Mouse (Mus musculus) neural tube, embryonic 13.5 days (tissue): ENCODE measurements around the gene Stn1. TPM values are rescaled to one million over a fixed set of nuclear protein-coding genes. Genes with fewer than 3 reads are reported as not detected.
A peak's percentile ranks its signal among the peaks of the same experiment; 100 is the strongest.

ENCODE experiments used
- ATAC-seq: fragments of 200-750 bp; cut with Nextera tagmentation; 2 replicates; pipeline ENCODE4 v1.8.0; 2017; ENCODE audit warnings: low read depth, mild to moderate bottlenecking, moderate TSS enrichment, moderate library complexity
- H3K27ac ChIP-seq: fragments of 300-500 bp; sonication (generic); replicated peaks from 2 replicates; pipeline ENCODE4 v1.5.1; 2015; ENCODE audit warnings: moderate library complexity, mild to moderate bottlenecking, inconsistent platforms
- H3K27me3 ChIP-seq: fragments of 300-500 bp; sonication (generic); 2 replicates; pipeline ENCODE4 v1.6.1; 2015; ENCODE audit warnings: mild to moderate bottlenecking, inconsistent platforms
- H3K36me3 ChIP-seq: fragments of 300-500 bp; sonication (generic); 2 replicates; pipeline ENCODE4 v1.6.1; 2015; ENCODE audit warnings: mild to moderate bottlenecking, inconsistent platforms
- H3K4me1 ChIP-seq: fragments of 300-500 bp; sonication (generic); replicated peaks from 2 replicates; pipeline ENCODE4 v1.6.1; 2015; ENCODE audit warnings: inconsistent platforms
- H3K4me2 ChIP-seq: fragments of 300-500 bp; sonication (generic); 2 replicates; pipeline ENCODE4 v1.6.1; 2015; ENCODE audit warnings: inconsistent platforms, mild to moderate bottlenecking, moderate library complexity
- H3K4me3 ChIP-seq: fragments of 300-500 bp; sonication (generic); 2 replicates; pipeline ENCODE4 v1.5.1; 2015; ENCODE audit warnings: mild to moderate bottlenecking, inconsistent platforms
- H3K9ac ChIP-seq: fragments of 300-500 bp; sonication (generic); 2 replicates; pipeline ENCODE4 v1.6.1; 2015; ENCODE audit warnings: moderate library complexity, mild to moderate bottlenecking, inconsistent platforms
- H3K9me3 ChIP-seq: fragments of 300-500 bp; sonication (generic); 2 replicates; pipeline ENCODE4 v1.6.1; 2016; ENCODE audit warnings: inconsistent platforms
- WGBS: fragments of 180-500 bp; shearing (Covaris S2); methylation state at CpG from one replicate; pipeline ENCODE4 v1.1.7; 2015; 5-methylcytosine and 5-hydroxymethylcytosine counted together
- polyA plus RNA-seq: library from polyadenylated mRNA; unstranded; fragments of >200 nt; fragmentation: Nextera tagmentation; extraction: Ambion mirVana; gene quantifications from 2 replicates; pipeline ENCODE4 v1.2.1, GENCODE M21; 2015

Gene Stn1
- polyA plus RNA-seq, 1 experiment from 2014 or later: 33.0 TPM

DNA sequence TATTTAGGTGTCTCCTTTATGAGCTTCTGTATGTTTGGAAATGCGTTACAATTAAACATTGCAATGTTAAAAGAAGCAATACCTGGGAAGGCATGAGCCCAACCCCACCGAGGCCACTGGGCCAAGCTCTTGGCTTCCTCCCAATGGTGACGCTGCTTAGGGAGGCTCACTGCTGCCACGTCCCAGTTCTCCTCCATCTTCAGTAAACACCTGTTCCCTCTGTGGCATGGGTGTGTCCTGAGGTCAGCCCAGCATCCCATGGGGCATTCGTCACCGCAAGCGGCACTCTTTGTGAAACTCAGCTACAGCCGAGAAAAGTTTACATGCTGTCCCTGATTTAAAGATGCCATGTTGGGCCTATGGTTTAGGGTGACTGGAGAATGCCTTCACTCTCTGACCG lies 49.7 kb downstream of the Stn1 start:
- no peak for ATAC-seq
- H3K4me3 ChIP-seq: no peak overlapping the region
- no peak overlapping the region for H3K9ac ChIP-seq
- H3K27me3 ChIP-seq: no peaks in the 10 kb centered on the region
- no peak overlapping the region for H3K27ac ChIP-seq
- H3K4me1 ChIP-seq: peaks cover 21% of the 10 kb centered on the region
- no peaks in the 10 kb centered on the region for H3K36me3 ChIP-seq
- no peak overlapping the region for H3K4me2 ChIP-seq
- H3K9me3 ChIP-seq: no peaks in the 10 kb centered on the region; the same call in 1 of the 2 replicates
- 82% methylated on average over 9 of the region's 9 CpGs for WGBS

DNA sequence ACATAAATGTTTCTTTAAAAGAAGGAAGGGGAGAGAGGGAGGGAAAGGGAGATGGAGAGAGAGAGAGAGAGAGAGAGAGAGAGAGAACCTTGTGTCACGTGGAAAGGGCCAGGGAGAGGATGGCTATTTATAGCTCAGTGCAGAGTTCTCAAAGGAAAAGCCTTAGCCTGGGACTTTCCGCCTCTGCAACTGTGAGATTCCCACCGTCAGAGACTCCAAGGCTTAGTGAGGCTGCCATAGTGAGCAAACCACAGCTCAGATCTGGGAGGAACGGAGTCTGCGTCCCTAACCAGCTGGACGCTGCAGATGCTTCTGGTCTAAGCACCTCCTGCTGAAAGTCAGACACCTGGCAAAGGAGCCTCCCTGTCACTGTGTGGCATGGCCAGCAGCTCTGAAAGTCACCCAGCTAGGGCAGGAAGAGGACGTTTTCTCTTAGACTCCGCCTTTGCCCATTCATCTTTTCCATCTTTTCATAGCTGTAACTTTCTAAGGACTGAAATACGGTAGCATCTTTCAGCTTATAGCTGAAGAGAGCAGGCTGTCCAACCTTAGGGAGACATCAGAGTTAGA lies 51.2 kb downstream of the Stn1 start:
- Histone ChIP-seq H3K36me3 (no peaks in the 10 kb centered on the region), H3K27me3 (no peaks in the 10 kb centered on the region), H3K27ac (no peak overlapping the region), H3K9ac (no peak overlapping the region), H3K4me1 (peaks cover 12% of the 10 kb centered on the region), H3K4me3 (no peak overlapping the region), H3K4me2 (no peak overlapping the region), H3K9me3 (peaks cover 7% of the 10 kb centered on the region; the same call in 1 of the 2 replicates)
- 46% methylated on average over 9 of the region's 9 CpGs for WGBS
- ATAC-seq: no peak

DNA sequence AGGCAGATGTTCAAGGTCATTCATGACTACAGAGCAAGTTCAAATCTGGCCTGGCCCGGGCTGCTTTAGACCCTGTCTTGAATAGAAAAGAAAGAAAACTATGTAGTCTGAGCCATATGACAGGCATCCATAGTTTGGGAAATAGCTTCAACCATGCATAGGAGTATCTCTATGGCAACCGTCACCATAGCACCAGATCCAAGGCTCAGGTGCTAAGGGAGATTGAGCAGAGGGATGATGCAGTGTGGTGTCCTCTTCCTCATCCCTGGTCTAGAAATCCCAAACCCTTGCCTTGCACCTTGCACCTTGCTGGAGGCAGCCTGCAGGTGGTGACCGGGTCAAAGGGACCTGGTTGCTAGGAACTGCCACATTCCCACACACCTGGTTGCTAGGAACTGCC lies 53.2 kb downstream of the Stn1 start:
- no peak overlapping the region for H3K4me2 ChIP-seq
- no peak overlapping the region for H3K9ac ChIP-seq
- H3K27ac ChIP-seq: no peak overlapping the region
- H3K27me3 ChIP-seq: no peaks in the 10 kb centered on the region
- H3K9me3 ChIP-seq: peaks cover 7% of the 10 kb centered on the region; the same call in 1 of the 2 replicates
- H3K4me3 ChIP-seq: no peak overlapping the region
- H3K4me1 ChIP-seq: peaks cover 12% of the 10 kb centered on the region
- WGBS: 81% methylated on average over 3 of the region's 3 CpGs
- no peaks in the 10 kb centered on the region for H3K36me3 ChIP-seq
- ATAC-seq: no peak

DNA sequence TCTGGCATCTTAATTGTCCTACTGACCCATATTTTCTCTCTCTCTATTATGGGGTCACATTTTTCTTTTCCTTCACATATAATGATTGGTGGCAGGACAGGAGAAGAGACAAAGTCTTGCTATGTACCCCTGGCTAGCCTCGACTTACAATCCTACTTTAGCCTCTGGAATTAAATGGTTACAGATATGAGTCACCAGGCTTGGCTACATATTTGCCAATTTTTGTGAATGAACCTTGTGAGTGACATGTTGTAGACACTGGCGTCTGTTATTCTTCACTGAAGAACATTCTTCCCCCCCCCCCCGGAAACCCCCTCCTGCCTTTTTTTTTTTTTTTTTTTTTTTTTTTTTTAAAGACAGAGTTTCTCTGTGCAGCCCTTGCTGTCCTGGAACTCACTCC lies 54.0 kb downstream of the Stn1 start:
- Histone ChIP-seq H3K36me3 (no peaks in the 10 kb centered on the region), H3K27me3 (no peaks in the 10 kb centered on the region), H3K9me3 (0 out of 2 replicates have a peak, but pooled peaks cover 7% of the 10 kb centered on the region), H3K4me3 (no peak overlapping the region), H3K9ac (no peak overlapping the region), H3K27ac (no peak overlapping the region), H3K4me2 (no peak overlapping the region), H3K4me1 (peaks cover 12% of the 10 kb centered on the region)
- 77% methylated on average over 2 of the region's 3 CpGs for WGBS
- no peak for ATAC-seq

DNA sequence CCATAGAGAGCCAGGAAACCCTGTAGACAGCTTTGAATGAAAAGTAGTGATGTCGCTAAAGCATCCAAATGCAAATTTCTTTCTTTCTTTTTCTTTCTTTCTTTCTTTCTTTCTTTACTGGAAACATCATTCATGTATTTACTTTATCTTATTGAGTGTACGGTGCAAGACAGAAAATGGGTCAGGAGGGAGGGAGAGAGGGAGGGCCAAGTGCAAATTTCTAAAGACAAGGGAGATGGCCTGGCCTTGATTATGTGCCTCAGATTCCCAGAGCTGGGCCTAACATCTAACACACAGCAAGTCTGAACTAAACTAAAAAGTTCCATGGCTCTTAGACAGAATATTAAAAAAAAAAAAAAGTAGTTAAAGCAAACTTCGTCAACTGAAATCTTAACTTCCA lies 63.9 kb downstream of the Stn1 start:
- Histone ChIP-seq H3K27ac (0 out of 2 replicates have a peak overlapping the region, but pooled peaks have one; percentile 46), H3K4me2 (peak overlapping the region; percentile 36; the same call in 1 of the 2 replicates), H3K9me3 (no peaks in the 10 kb centered on the region), H3K4me1 (peaks cover 14% of the 10 kb centered on the region), H3K27me3 (no peaks in the 10 kb centered on the region), H3K36me3 (no peaks in the 10 kb centered on the region), H3K4me3 (no peak overlapping the region), H3K9ac (peak overlapping the region; percentile 49; the same call in 1 of the 2 replicates)
- ATAC-seq: no peak
- 39% methylated on average over 3 of the region's 3 CpGs for WGBS

DNA sequence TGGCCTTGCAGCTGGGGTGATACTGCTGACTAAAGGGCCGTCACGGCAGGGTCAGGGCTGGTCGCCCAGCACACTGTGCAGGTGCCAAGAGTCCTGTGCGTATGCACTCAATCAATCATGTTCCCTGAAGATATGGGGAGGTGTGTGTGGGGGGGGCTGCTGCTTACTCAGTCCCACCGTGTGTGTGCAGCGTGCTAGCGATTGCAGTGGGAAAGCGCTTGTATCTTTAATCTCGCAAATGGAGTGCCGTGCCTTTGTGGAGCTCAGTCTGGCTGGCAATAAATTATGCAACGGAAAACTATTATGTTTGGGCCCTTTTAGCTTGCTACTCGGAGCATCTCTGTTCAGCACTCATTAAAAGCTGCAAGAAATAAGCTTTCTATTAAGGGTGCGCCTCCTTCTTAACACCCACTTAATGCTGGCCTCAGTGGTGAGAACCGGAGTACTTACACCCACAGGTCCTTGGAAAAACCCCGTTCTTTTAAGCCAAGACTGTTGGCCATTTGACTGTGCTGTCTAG lies 64.4 kb downstream of the Stn1 start:
- H3K27me3 ChIP-seq: no peaks in the 10 kb centered on the region
- H3K4me2 ChIP-seq: peak overlapping the region; percentile 36
- no peaks in the 10 kb centered on the region for H3K36me3 ChIP-seq
- H3K9me3 ChIP-seq: no peaks in the 10 kb centered on the region
- H3K4me3 ChIP-seq: no peak overlapping the region
- WGBS: 16% methylated on average over 15 of the region's 15 CpGs
- H3K9ac ChIP-seq: peak overlapping the region; percentile 49
- ATAC-seq: 0 out of 2 replicates have a peak, but pooled peaks have one; percentile 63
- 0 out of 2 replicates have a peak overlapping the region, but pooled peaks have one; percentile 46 for H3K27ac ChIP-seq
- H3K4me1 ChIP-seq: peaks cover 14% of the 10 kb centered on the region

DNA sequence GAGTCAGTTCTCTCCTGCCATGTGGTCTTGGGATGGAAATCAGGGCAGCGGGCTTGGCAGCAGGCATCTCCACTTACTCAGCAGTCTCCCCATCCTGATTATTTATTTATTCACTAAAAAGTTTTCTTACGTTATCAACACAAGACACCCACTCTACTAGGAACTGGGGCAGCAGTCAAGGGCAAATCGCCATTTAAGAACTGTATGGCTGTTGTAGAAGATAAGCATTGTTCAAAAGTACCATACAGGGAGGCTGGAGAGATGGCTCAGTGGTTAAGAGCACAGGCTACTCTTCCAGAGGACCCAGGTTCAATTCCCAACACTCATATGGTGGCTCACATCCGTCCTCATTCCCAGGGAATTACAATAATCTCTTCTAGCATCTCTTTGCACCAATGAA lies 65.5 kb downstream of the Stn1 start:
- Histone ChIP-seq H3K27me3 (no peaks in the 10 kb centered on the region), H3K27ac (no peak overlapping the region), H3K36me3 (no peaks in the 10 kb centered on the region), H3K4me3 (no peak overlapping the region), H3K9ac (no peak overlapping the region), H3K4me1 (peaks cover 14% of the 10 kb centered on the region), H3K4me2 (no peak overlapping the region), H3K9me3 (no peaks in the 10 kb centered on the region)
- 84% methylated on average over 4 of the region's 4 CpGs for WGBS
- ATAC-seq: no peak

DNA sequence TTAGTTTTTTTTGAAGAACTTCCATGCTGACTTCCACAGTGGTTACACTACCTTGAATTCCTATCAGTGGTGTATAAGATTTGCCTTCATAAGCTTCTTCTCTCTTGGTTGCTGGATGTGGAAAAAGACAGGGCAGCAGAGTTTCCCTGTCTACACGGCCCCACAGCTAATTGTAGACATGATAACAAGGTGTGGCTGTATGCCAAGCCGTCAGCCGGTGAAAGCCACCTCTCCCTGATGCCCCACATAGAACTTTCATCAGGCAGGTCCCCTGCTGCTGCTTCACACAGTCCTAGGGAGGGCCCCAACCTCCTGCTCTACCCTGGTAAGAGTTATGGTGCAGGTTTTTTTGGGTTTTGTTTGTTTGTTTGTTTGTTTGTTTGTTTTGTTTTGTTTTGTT lies 68.6 kb downstream of the Stn1 start:
- Histone ChIP-seq H3K4me1 (peaks cover 21% of the 10 kb centered on the region), H3K9ac (no peak overlapping the region), H3K27me3 (no peaks in the 10 kb centered on the region), H3K4me2 (no peak overlapping the region), H3K9me3 (no peaks in the 10 kb centered on the region), H3K27ac (no peak overlapping the region), H3K36me3 (no peaks in the 10 kb centered on the region), H3K4me3 (no peak overlapping the region)
- WGBS: 56% methylated on average over 3 of the region's 3 CpGs
- ATAC-seq: no peak

DNA sequence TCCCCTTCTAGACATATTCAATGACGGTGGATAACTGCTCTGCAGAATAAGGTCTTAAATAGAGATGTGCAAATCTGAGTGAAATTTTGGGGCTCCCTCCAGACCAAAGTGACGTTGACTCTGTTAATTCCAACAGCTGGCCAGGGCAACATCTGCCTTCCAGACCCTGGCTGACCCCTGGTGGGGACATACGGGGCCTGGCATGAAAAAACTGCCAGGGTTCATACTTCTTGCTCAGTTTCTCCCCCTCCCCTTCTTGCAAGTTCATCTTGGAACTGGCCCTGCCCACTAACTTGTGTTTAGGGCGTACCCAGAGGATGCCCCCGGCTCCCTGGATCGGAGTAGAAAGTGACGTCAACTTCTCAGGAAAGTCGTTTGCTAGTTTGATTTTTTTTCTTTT lies 70.5 kb downstream of the Stn1 start:
- 71% methylated on average over 8 of the region's 8 CpGs for WGBS
- H3K4me3 ChIP-seq: no peak overlapping the region
- no peak overlapping the region for H3K4me2 ChIP-seq
- no peaks in the 10 kb centered on the region for H3K9me3 ChIP-seq
- no peak overlapping the region for H3K27ac ChIP-seq
- H3K27me3 ChIP-seq: no peaks in the 10 kb centered on the region
- no peaks in the 10 kb centered on the region for H3K36me3 ChIP-seq
- no peak for ATAC-seq
- H3K4me1 ChIP-seq: peaks cover 28% of the 10 kb centered on the region
- H3K9ac ChIP-seq: no peak overlapping the region

DNA sequence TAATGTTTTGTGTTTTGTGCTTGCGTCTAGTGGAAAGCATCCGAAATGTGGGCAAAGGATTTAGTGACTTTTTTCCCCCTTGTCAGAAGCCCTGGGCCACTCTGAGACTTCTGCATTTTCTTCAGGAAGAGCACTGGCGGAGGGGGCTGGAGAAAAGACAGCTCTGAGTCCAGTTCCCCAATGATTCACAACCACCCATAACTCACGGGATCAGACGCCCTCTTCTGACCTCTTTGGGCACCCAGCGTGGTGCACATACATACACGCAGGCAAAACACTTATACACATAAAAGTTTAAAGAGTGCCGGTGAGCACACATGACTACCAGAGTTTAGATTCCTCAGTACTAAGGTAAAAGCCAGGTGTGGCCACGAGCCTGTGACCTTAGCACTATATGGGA lies 71.8 kb downstream of the Stn1 start:
- Histone ChIP-seq H3K4me3 (no peak overlapping the region), H3K9me3 (no peaks in the 10 kb centered on the region), H3K4me2 (peak overlapping the region; percentile 90; the same call in 1 of the 2 replicates), H3K27me3 (no peaks in the 10 kb centered on the region), H3K27ac (no peak overlapping the region), H3K9ac (no peak overlapping the region), H3K36me3 (no peaks in the 10 kb centered on the region), H3K4me1 (peaks cover 41% of the 10 kb centered on the region)
- 63% methylated on average over 9 of the region's 9 CpGs for WGBS
- ATAC-seq: no peak

DNA sequence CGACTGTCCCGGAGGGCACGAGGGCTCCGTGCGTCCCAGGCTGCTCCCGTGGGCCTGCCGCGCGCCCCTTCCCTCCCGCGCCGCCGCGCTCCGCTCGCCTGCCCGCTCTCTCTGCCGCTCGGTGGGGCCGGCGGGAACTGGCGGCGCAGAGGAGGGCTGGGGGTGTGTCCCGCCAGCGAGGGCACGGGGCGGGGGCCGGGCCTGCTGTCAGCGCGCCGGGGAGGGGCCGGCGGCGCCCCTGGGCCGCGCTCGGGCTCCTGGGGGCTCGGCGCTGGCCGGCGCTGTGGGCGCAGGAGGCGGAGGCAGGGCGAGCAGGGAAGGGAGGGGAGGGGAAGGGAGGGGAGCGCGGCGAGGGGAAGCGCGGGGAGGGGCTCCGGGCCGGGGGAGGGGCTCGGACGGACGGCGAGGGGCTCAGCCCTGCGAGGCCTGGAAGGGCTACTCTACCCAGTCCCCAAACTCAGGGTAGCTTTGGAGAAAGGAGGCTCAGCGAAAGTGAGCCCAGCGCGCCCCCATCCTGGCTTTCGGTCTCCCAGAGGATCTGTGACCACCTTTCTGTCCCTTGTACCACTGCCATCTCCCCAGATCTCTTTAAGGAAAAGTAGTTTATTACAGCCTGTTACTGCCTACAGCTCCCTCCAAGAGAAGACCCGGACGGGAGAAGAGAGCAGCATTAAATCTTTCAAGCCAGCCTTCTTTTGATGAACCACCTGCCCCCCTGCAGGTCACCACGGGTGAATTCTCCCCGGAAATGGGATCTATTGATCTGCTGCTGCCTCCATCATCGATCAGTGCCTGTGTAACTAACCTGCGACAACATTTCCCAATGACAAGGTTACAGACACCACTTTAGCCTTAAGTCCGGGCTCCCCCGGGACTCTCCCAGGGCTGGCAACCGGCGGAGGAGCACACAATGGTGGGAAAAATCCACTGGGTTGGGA lies 72.7 kb downstream of the Stn1 start, which contains the start of gene Sh3pxd2a:
Gene Sh3pxd2a, minus strand, starts transcription at position 98 of the 938 bp plus-strand sequence.
- peak within 1 kb of the TSS; percentile 79 for H3K4me3 ChIP-seq
- WGBS: under 1% methylated on average over 58 of the region's 70 CpGs
- no peaks in the 10 kb centered on the region for H3K27me3 ChIP-seq
- H3K36me3 ChIP-seq: no peaks in the 10 kb centered on the region
- H3K27ac ChIP-seq: peak within 1 kb of the TSS; percentile 90
- H3K4me1 ChIP-seq: peaks cover 50% of the 10 kb centered on the region
- peak; percentile 90 for ATAC-seq
- peak within 1 kb of the TSS; percentile 90 for H3K4me2 ChIP-seq
- H3K9ac ChIP-seq: peak within 1 kb of the TSS; percentile 95
- no peaks in the 10 kb centered on the region for H3K9me3 ChIP-seq
